Mouse (Mus musculus) ES-E14 (cell line): ENCODE results near the gene Utp15.

ENCODE experiments used
- CHD2 ChIP-seq: IDR thresholded peaks from 2 replicates; pipeline ENCODE4 v1.6.1; 2014; ENCODE audit warnings: mild to moderate bottlenecking, low read depth, low read length, inconsistent platforms
- MAFK ChIP-seq: IDR thresholded peaks from 2 replicates; pipeline ENCODE4 v1.6.1; 2014; ENCODE audit warnings: mild to moderate bottlenecking, low read depth, low read length, inconsistent platforms; ENCODE audit not compliant: insufficient read depth
- ZNF384 ChIP-seq: IDR thresholded peaks from 2 replicates; pipeline ENCODE4 v1.6.1; 2012; ENCODE audit warnings: low read depth, low read length, inconsistent platforms

DNA sequence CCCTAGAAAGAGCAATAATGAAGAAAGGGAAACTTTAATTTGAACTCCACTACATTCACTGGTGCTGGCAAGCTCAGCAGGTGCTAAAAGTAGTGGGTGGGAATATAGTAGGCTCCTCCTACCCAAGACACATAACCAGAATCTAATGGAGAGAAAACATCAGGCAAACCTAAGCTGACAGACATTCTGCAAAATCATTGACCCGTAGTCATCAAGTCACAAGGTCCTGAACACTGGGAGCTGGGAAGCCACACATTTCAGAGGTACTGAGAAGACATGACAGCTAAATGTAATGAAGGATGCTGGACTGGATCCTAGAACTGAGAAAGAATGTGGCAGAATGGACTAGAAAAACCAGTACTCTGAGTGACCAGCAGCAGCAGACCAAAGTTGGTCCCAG, 32.3 kb downstream of the Utp15 start:
- TF ChIP-seq CHD2: no peak
- TF ChIP-seq ZNF384: no peak
- TF ChIP-seq MAFK: no peak
